Mouse (Mus musculus): ENCODE results near the gene Rabgap1l.
A peak's percentile ranks its signal among the peaks of the same experiment; 100 is the strongest.
"Not testable (repeated sequence)": the region's sequence is repeated elsewhere in the genome, so short reads cannot be mapped to it uniquely, and the experiment has no call there.

Rabgap1l gene

GRCm38 (mm10) chr1:160693094-160693447, 99.9 kb downstream of the Rabgap1l start:
- peak; percentile 97 for DNase-seq (ENCODE audit: low read depth)

GRCm38 (mm10) chr1:160692224-160693093, 100.6 kb downstream of the Rabgap1l start:
- DNase-seq (ENCODE audit: low read depth) = no peak

GRCm38 (mm10) chr1:160691196-160691590, 101.8 kb downstream of the Rabgap1l start:
- DNase-seq (ENCODE audit: low read depth) = no peak

- no peak for DNase-seq (ENCODE audit: low read depth)
Measured at GRCm38 (mm10) chr1:160690516-160691195, 102.4 kb downstream of the Rabgap1l start.

- DNase-seq (ENCODE audit: low read depth) = no peak
Measured at GRCm38 (mm10) chr1:160689511-160689910, 103.5 kb downstream of the Rabgap1l start.

- DNase-seq (ENCODE audit: low read depth) = no peak
Measured at GRCm38 (mm10) chr1:160684251-160684650, 108.8 kb downstream of the Rabgap1l start.

- no peak for DNase-seq (ENCODE audit: low read depth)
Measured at GRCm38 (mm10) chr1:160681398-160682050, 111.5 kb downstream of the Rabgap1l start.

GRCm38 (mm10) chr1:160674763-160675162, 118.2 kb downstream of the Rabgap1l start:
- DNase-seq (ENCODE audit: low read depth) = no peak

- DNase-seq (ENCODE audit: low read depth) = no peak
Measured at GRCm38 (mm10) chr1:160672088-160672814, 120.8 kb downstream of the Rabgap1l start.

- no peak for DNase-seq (ENCODE audit: low read depth)
Measured at GRCm38 (mm10) chr1:160655806-160656470, 137.1 kb downstream of the Rabgap1l start.

- DNase-seq (ENCODE audit: low read depth) = no peak
Measured at GRCm38 (mm10) chr1:160651691-160652090, 141.3 kb downstream of the Rabgap1l start.

GRCm38 (mm10) chr1:160645416-160645815, 147.6 kb downstream of the Rabgap1l start:
- no peak for DNase-seq (ENCODE audit: low read depth)

- no peak for DNase-seq (ENCODE audit: low read depth)
Measured at GRCm38 (mm10) chr1:160628213-160628932, 164.6 kb downstream of the Rabgap1l start.

- DNase-seq (ENCODE audit: low read depth) = not testable (repeated sequence)
Measured at GRCm38 (mm10) chr1:160624354-160625120, 168.5 kb downstream of the Rabgap1l start.

GRCm38 (mm10) chr1:160618201-160618600, 174.8 kb downstream of the Rabgap1l start:
- peak; percentile 7 for DNase-seq (ENCODE audit: low read depth)

- DNase-seq (ENCODE audit: low read depth) = no peak
Measured at GRCm38 (mm10) chr1:160606425-160606824, 186.6 kb downstream of the Rabgap1l start.

- not testable (repeated sequence) for DNase-seq (ENCODE audit: low read depth)
Measured at GRCm38 (mm10) chr1:160603312-160603711, 189.7 kb downstream of the Rabgap1l start.

GRCm38 (mm10) chr1:160597369-160597768, 195.6 kb downstream of the Rabgap1l start:
- DNase-seq (ENCODE audit: low read depth) = no peak

- no peak for DNase-seq (ENCODE audit: low read depth)
Measured at GRCm38 (mm10) chr1:160596948-160597270, 196.1 kb downstream of the Rabgap1l start.

All from fibroblast of lung, adult 2 months (primary cell).